Mouse (Mus musculus): ENCODE measurements around the gene Tspan4.

Tspan4 gene

GRCm38 (mm10) chr7:141475011-141475804 is at the start of gene Tspan4, which contains the start of gene Polr2l:
Tspan4 (plus strand) TSS chr7:141475240.
Polr2l (minus strand) TSS chr7:141475132.
- peak; percentile 91 for DNase-seq

- no peak for DNase-seq
These were observed 47.9 kb upstream of the Tspan4 start for GRCm38 (mm10) chr7:141426948-141427730.

DNA sequence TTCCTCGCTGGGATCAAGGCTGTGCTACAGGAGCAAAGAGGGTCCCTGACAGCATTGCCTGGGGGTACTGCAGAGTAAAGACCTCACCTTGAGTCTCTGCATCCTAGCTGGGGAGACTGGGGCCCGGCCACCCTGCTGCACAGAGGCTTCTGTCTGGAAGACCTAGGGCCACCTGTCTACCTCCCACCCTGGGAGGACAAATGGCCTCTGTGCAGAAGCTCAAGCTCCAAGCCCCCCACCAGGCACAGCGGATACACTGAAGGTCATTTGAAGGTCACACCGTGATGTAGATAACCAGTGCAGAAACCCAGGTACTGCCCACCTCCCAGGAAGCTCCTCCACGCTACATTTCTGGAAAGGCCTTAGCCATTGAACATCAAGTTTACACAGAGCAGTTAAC is 46.3 kb upstream of the Tspan4 start:
- DNase-seq, result no peak

DNA sequence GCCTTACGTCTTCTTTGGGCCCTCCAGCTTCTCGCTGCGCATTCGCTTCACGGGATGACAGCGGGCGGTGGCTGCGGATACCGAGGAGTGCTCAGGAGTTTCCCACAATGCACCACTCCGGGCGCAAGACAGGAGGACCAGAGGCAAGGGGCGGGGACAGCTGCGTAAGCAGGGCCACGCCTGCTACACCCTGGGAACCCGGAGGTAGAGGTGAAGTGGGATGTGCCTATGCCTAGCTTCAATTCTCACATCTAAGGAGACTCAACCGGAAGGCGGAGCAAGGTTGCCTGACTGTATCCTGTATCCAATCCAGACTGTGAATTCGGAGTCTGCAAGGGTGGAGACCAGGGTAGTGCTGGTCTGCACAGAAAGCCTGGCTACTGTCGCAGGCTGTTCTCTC is 45.7 kb upstream of the Tspan4 start, which contains the start of gene Cend1:
TSS of gene Cend1 (minus strand) at position 182 of the 400 bp plus-strand sequence.
- peak; percentile 44 for DNase-seq

DNA sequence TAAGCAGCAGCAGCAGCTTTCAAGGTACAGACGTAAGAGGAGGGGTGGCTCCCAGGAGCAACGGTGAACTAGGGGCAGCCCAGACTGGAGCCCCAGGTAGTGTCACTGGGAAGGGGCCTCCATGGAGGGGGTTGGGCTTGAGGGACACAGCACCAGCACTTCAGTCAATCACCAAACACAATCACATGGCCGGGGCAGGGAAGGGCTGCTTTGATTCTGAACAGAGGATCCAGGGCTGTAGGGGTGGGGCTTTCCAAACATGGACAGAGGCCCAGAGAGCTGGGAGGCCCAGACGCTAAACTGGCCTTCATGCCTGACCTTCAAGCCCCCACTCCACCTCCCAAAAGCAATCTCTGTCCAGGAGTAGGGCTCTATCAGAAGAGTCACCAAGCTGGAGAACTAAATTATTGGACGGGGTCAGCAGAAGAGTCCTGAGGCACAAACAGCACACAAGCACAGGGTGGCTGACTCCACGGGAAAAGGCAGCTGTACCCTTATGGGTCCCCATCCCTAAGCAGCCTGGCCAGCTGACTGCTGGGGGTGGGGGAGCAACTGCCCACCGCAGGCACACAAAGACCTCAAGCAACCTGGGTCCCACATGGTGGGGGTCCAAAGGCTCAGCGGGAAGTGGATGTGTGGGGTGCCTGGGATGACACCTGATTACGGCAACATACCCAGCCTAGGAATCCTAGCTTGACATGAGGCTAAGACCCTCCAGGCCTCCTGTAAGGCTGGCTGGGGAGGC is 45.0 kb upstream of the Tspan4 start:
- DNase-seq, result no peak

- no peak for DNase-seq
These were observed 44.3 kb upstream of the Tspan4 start for GRCm38 (mm10) chr7:141430585-141431240.

- DNase-seq, result no peak
These were observed 43.4 kb upstream of the Tspan4 start for GRCm38 (mm10) chr7:141431434-141432185.

GRCm38 (mm10) chr7:141432186-141432611 is 42.8 kb upstream of the Tspan4 start:
- no peak for DNase-seq

GRCm38 (mm10) chr7:141432741-141433516 is 42.1 kb upstream of the Tspan4 start:
- peak; percentile 72 for DNase-seq

GRCm38 (mm10) chr7:141433517-141434400 is 41.3 kb upstream of the Tspan4 start:
- DNase-seq, result no peak

GRCm38 (mm10) chr7:141434464-141434863 is 40.6 kb upstream of the Tspan4 start:
- DNase-seq, result peak; percentile 54

- DNase-seq, result peak; percentile 72
These were observed 39.7 kb upstream of the Tspan4 start for GRCm38 (mm10) chr7:141435129-141435855.

GRCm38 (mm10) chr7:141435856-141436522 is 39.1 kb upstream of the Tspan4 start:
- DNase-seq, result no peak

GRCm38 (mm10) chr7:141436523-141436892 is 38.5 kb upstream of the Tspan4 start:
- DNase-seq, result no peak

DNA sequence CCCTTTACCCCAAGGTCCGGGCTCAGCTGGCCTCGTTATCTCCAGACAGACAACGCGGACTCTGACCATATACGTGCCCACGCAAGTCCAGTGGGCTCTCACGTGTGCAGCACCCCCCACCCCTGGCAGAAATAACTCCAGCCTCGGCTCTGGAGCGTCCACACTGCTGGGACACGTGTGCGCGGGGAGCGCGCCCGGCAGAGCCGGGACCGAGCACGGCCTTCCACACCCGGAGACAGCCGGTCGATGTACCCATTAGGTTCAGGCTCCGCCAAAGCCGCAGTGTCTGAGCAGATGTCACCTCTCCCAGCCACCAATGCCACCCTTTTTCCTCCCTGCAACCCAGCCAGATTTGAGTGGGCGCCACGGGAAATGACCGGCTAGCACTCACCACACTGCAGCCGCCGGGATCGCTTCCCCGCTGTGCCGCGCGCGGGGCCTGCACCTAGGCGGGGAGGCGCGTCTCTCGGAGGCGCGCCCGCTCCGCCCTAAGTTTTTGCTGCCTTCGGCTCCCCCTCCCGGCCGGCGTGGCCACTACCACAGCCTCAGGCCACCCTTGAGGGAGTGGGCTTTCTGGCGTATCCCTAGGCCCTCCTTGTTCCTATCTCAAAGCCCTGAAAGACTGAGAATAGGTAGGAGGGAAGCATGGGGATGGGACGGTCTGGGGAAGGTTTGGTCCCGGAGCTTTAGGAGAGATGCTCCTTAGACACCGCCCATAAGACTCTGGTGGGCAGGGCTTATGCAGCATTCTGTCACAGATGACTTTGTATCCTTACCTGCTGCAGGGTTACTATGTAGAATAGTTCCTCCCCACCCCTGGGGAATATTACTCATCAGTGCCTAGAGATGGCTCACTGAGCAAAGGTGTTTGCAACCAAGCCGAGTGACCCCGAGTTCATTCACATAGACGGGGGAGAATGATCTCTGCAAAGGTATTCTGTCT is 37.6 kb upstream of the Tspan4 start, which contains the start of gene Slc25a22:
TSS of gene Slc25a22 (minus strand) at position 715 of the 943 bp plus-strand sequence.
- peak; percentile 87 for DNase-seq

GRCm38 (mm10) chr7:141438201-141438968 is 36.7 kb upstream of the Tspan4 start:
- DNase-seq, result no peak

All from kidney, postnatal 14 days (tissue).